Mouse (Mus musculus) erythroblast, embryonic 14.5 days (primary cell): ENCODE measurements around the gene Ncapd3. TPM values are rescaled to one million over a fixed set of nuclear protein-coding genes. Genes with fewer than 3 reads are reported as not detected.

Experiments used
- H3K27me3 ChIP-seq: 2 replicates; pipeline ENCODE4 v1.6.1; 2012; ENCODE audit warnings: inconsistent platforms; ENCODE audit not compliant: control insufficient read depth
- H3K36me3 ChIP-seq: 2 replicates; pipeline ENCODE4 v1.6.1; 2012; ENCODE audit warnings: mild to moderate bottlenecking, inconsistent platforms; ENCODE audit not compliant: control insufficient read depth
- H3K4me1 ChIP-seq: 2 replicates; pipeline ENCODE4 v1.6.1; 2012; ENCODE audit warnings: inconsistent platforms; ENCODE audit not compliant: control insufficient read depth
- H3K4me3 ChIP-seq: replicated peaks from 2 replicates; pipeline ENCODE3; 2012; ENCODE audit warnings: moderate library complexity, mild to moderate bottlenecking, inconsistent platforms
- H3K9me3 ChIP-seq: 2 replicates; pipeline ENCODE4 v1.6.1; 2012; ENCODE audit warnings: low read length, inconsistent platforms, mixed read lengths; ENCODE audit not compliant: control insufficient read depth
- GATA1 ChIP-seq: IDR thresholded peaks from 2 replicates; pipeline ENCODE4 v1.6.1; 2012; ENCODE audit warnings: low read length, inconsistent platforms, mixed read lengths
- TAL1 ChIP-seq: IDR thresholded peaks from 3 replicates; pipeline ENCODE4 v1.6.1; 2012; ENCODE audit warnings: low read length, inconsistent platforms, mixed read lengths
- polyA plus RNA-seq: library from polyadenylated mRNA; stranded (reverse); fragments of >175 nt; gene quantifications from 2 replicates; pipeline ENCODE4 v1.2.3, GENCODE M21; 2012

Gene Ncapd3
- polyA plus RNA-seq, 1 experiment: 1.2 TPM

DNA sequence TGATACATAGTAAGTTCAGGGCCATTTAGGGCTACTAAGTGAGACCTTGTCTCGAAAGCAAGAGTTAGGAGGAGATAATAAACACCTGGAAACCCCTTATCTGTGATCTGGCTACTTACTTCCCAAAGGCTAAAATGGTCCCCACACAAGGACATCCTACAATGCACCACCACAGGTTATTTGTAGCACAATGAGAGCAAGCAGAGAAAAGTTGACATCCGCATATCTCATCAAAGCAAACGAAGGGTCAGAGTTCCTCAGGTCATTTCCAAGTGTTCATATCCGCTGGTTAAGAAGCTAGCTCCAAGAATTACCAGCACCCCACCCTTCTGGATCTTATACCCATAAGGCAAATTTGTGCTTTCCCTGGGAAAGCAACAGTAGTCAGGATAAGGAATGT, 78.5 kb downstream of the Ncapd3 start:
- no peaks in the 10 kb centered on the region for H3K27me3 ChIP-seq
- no peaks in the 10 kb centered on the region for H3K36me3 ChIP-seq
- TF ChIP-seq GATA1 (no peak), TAL1 (no peak)
- H3K4me1 ChIP-seq: peaks cover 2% of the 10 kb centered on the region
- H3K9me3 ChIP-seq: no peaks in the 10 kb centered on the region
- no peak overlapping the region for H3K4me3 ChIP-seq

DNA sequence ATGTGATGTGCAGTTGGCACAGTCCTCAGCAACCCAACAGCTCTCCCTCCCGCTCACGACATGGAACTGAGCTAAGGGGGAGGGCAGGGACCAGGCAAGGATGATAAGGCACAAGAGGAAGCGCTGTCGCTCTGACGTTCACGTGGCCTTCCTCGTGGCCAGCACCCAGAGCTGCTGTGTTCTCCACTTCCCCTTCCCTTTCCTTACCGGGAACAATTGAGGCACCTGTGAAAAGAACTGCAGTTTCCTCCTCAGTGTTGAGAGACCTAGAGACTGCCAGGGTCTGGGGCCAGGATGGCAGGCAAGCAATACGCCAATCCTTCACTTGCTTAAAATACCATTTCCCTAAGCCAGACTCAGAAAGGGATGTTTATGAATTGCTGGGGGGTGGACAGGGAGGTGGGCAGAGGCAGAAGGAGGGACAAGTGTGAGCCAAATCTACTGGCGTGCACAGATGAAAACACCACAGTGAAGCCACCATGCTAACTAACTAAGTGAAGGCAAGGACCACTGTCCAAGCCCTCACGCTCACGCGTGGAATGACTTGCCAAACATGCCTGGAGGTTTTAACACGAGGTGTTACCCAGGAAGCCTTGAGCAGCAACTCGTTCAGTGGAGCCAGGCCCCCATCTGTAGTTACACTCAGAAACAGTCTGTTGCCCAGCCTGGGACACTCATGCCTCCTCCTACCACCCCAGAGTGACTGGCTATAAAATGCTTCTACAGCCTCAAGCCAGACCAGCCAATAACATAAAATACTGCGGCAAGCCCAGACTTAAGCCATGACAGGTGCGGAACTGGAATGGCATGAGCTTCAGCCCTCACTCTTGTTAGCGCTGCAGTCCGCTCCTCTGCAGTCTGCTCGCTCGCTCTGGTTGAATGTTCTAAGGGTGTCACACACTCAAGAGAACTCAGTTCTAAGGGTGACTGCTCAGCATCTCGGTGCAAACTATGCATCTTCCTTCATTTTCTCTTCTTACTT, 79.8 kb downstream of the Ncapd3 start:
- peaks cover 2% of the 10 kb centered on the region for H3K4me1 ChIP-seq
- TF ChIP-seq GATA1: no peak
- no peak for TF ChIP-seq TAL1
- H3K27me3 ChIP-seq: no peaks in the 10 kb centered on the region
- H3K36me3 ChIP-seq: no peaks in the 10 kb centered on the region
- H3K9me3 ChIP-seq: no peaks in the 10 kb centered on the region
- no peak overlapping the region for H3K4me3 ChIP-seq

DNA sequence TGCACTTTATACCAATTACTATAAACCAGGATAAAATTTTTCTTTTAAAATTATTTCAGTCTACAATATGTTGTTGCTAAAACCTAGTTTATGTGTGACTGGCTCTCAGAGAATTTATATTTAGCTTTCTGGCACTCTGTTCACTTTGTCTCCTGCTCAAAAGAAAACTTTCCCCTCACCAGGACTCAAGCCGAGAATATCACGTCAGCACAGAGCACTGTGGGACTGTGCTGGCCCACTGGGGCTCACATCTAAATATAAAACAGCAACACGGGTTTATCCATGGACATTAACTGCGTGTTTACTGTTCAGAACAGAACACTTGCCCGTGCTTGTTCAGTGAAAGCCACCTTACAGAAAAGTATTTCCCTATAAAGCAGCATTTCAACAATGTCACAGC, 80.7 kb downstream of the Ncapd3 start:
- H3K27me3 ChIP-seq: no peaks in the 10 kb centered on the region
- H3K9me3 ChIP-seq: no peaks in the 10 kb centered on the region
- H3K4me3 ChIP-seq: no peak overlapping the region
- H3K4me1 ChIP-seq: peaks cover 2% of the 10 kb centered on the region
- no peaks in the 10 kb centered on the region for H3K36me3 ChIP-seq
- TF ChIP-seq GATA1 (no peak), TAL1 (no peak)

DNA sequence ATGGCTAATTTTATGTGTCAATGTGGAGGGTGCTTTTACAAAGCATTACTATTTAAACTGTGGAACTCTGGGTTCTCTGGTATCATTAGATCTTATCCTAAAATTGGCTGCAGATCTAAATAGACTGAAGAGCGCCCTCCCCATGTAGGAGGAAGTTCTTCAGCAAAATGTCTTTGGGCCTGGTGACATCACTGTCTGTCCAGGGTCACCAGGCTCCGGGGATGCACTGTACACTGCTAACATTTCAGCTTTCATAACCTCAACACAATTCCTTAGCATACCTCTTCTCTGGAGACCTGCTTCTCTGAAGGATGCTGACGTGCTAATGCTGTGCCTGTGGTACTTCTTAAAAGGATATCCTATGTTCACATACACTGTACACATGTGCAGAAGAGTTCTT, 81.8 kb downstream of the Ncapd3 start:
- Histone ChIP-seq H3K36me3 (no peaks in the 10 kb centered on the region), H3K9me3 (no peaks in the 10 kb centered on the region), H3K4me1 (peaks cover 2% of the 10 kb centered on the region), H3K4me3 (no peak overlapping the region), H3K27me3 (no peaks in the 10 kb centered on the region)
- no peak for TF ChIP-seq GATA1
- no peak for TF ChIP-seq TAL1

DNA sequence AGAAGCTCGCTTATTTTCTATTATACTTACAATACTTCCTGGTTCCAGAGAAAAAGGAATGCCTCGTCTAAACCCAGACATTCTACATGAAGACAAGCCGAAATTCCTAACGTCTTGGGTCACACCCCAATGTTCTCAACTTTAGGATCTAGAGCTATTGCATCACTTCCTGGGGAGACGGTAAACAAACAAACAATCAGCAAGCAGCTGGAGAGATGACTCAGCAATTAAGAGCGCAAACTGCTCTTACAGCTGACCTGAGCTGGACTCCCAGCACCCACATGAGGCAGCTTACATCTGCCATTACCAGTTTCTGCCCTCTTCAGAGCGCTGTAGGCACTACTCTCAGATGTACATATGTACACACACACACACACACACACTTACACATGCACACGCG, 91.3 kb downstream of the Ncapd3 start:
- no peaks in the 10 kb centered on the region for H3K4me1 ChIP-seq
- no peaks in the 10 kb centered on the region for H3K27me3 ChIP-seq
- H3K9me3 ChIP-seq: no peaks in the 10 kb centered on the region
- TF ChIP-seq TAL1 (no peak), GATA1 (no peak)
- H3K36me3 ChIP-seq: no peaks in the 10 kb centered on the region
- H3K4me3 ChIP-seq: no peak overlapping the region

DNA sequence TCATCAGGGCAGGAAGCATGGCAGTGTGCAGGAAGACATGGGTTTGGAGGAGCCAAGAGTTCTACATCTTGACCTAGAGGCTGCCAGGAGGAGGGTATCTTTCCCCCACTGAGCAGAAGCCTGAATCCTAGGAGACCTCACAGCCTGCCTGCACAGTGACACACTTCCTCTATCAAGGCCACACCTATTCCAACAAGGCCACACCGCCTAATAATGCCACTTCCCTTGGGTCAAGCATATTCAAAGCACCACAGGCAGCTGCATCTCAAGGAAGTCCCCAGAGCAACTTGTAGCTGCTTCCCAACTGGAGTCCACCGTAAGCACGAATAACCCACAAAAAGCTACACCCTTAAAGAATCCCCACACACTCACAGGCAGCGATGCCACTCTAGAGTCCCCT, 92.1 kb downstream of the Ncapd3 start:
- Histone ChIP-seq H3K9me3 (no peaks in the 10 kb centered on the region), H3K4me1 (no peaks in the 10 kb centered on the region), H3K4me3 (no peak overlapping the region), H3K36me3 (no peaks in the 10 kb centered on the region), H3K27me3 (no peaks in the 10 kb centered on the region)
- TF ChIP-seq TAL1 (no peak), GATA1 (no peak)

DNA sequence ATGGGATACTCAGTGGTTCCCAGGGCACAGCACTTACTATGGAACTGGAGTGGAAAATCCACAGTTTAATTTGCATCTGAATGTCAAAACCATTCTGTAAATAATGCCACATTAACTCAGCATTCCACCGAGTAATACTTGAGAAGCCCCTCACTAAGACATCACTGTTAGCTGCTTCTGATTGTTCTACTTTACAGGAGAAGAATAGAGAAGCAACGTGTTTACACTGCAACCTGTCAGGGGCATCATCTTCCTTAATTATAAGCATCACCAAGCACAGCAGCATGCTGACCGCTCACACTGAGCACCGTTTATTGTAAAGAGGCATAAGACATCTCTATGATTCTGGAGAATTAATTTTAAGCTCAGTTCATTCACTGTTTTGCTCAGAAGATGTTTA, 93.0 kb downstream of the Ncapd3 start:
- TF ChIP-seq GATA1 (no peak), TAL1 (no peak)
- no peaks in the 10 kb centered on the region for H3K4me1 ChIP-seq
- no peaks in the 10 kb centered on the region for H3K27me3 ChIP-seq
- H3K9me3 ChIP-seq: no peaks in the 10 kb centered on the region
- H3K36me3 ChIP-seq: no peaks in the 10 kb centered on the region
- H3K4me3 ChIP-seq: no peak overlapping the region

DNA sequence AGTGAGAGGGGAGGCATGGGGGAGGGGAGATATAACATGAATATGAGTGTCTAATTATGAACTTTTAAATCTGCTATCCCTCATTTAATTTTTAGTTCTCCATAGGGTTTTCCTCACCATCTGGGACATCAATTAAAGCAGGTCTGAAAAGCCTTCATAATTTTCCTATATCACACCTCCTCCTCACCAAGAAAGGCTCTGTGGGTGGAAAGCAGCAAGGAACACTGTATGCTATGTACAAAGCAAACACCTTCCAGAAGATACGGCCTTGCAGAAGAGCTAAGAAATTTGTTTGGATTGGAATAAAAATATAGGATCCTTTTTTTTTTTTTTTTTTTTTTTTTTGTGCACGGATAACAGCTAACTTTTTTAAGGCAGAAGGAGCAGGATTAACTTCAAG, 94.0 kb downstream of the Ncapd3 start:
- TF ChIP-seq GATA1: no peak
- no peak for TF ChIP-seq TAL1
- no peaks in the 10 kb centered on the region for H3K27me3 ChIP-seq
- no peaks in the 10 kb centered on the region for H3K36me3 ChIP-seq
- H3K4me3 ChIP-seq: no peak overlapping the region
- H3K4me1 ChIP-seq: no peaks in the 10 kb centered on the region
- no peaks in the 10 kb centered on the region for H3K9me3 ChIP-seq

DNA sequence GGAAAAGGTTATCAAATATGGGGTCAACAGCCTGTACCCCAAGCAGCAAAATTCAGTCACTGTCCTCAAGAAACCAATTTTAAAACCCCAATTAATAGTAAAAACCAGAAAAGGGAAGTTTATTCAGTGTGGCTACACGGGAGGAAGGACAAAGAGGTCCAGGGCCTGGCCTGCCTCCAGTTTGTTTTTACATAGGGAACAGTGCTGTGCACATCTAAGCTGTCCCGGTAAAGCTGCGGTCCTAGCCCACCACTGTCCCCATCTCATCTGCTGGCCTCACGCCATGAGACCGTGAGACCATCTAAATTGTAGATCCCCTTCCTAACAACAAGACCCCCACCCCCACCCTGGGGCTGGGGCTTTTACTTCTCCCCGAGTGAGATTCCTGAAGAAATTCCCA, 95.5 kb downstream of the Ncapd3 start:
- Histone ChIP-seq H3K4me3 (no peak overlapping the region), H3K36me3 (no peaks in the 10 kb centered on the region), H3K4me1 (no peaks in the 10 kb centered on the region), H3K9me3 (no peaks in the 10 kb centered on the region), H3K27me3 (no peaks in the 10 kb centered on the region)
- TF ChIP-seq GATA1 (no peak), TAL1 (no peak)

DNA sequence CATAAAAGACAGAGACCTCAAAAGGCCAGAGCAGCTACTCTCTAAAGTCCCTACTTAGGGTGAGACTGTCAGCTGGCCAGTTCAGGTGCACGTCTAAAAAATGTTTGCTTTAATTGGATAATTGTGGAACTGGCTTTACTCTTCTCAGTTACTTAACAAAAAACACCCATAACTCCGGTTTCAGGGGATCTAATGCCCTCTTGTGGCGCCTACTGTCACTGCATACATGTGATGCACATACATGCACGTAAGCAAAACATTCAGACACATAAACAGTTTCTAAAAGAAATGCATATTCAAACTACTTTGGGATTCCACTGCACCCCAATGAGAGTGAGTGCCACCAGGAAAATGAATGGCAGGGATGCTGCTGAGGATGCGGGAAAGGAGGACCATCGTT, 96.6 kb downstream of the Ncapd3 start:
- no peaks in the 10 kb centered on the region for H3K27me3 ChIP-seq
- no peaks in the 10 kb centered on the region for H3K4me1 ChIP-seq
- H3K4me3 ChIP-seq: no peak overlapping the region
- TF ChIP-seq TAL1: no peak
- no peak for TF ChIP-seq GATA1
- H3K36me3 ChIP-seq: no peaks in the 10 kb centered on the region
- no peaks in the 10 kb centered on the region for H3K9me3 ChIP-seq
